Mouse (Mus musculus) heart, postnatal 10 days (tissue): Measurements from ENCODE around the gene Zfp683. TPM values are rescaled to one million over a fixed set of nuclear protein-coding genes. Genes with fewer than 3 reads are reported as not detected.

Experiments
- DNase-seq, 2 experiments: peaks; one replicate each; pipeline ENCODE4 v3.0.0; 2021
- intact Hi-C: fragments of 180-260 bp; cut with DNase I; formaldehyde crosslinking; loops from one replicate; pipeline ENCODE4 v1.15.1; 2025
- total RNA-seq, 2 experiments: library from RNA; stranded (reverse); gene quantifications; 2 replicates each; pipeline ENCODE4 v1.2.3; 2021

The Zfp683 gene
- total RNA-seq, 2 experiments from 2014 or later, result not detected

DNA sequence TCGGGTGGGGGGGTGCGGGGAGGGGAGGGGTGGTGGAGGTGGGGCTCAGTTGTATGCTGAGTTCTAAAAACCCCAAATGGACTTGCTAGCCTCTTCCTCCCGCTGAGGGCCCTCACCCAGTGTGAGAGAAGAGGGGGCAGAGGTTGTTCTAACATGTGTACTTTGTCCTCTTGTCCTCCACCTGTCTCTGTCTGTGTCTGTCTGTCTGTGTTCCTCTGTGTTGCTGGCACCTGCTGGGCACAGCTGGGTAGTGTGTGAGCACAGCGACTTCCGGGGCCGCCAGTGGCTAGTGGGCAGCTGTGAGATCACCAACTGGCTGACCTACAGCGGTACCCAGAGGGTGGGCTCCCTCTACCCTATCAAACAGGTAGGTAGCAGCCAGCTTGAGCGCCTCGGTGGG, 35.4 kb downstream of the Zfp683 start:
- DNase-seq, result no peak
- intact Hi-C loops, result loop anchor here (5.0 kb wide), 1 partner anchor 193 kb away; no protein-coding TSS in a partner anchor

- no peak for DNase-seq
- intact Hi-C loops, result no loop called here
Measured at GRCm38 (mm10) chr4:134090521-134091224, 37.0 kb downstream of the Zfp683 start.

DNA sequence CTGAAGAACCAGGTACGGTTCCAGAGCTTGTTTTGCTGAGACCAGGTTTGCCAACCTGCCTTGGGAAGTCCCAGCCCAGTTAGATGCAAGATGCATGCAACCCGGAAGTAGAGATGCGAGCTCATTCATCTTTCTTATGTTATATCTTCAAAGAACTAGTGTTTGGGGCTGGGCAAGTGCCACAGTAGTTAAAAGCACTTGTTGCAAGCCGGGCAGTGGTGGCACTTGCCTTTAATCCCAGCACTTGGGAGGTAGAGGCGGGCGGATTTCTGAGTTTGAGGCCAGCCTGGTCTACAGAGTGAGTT, 37.5 kb downstream of the Zfp683 start:
- intact Hi-C loops, result no loop called here
- no peak for DNase-seq

DNA sequence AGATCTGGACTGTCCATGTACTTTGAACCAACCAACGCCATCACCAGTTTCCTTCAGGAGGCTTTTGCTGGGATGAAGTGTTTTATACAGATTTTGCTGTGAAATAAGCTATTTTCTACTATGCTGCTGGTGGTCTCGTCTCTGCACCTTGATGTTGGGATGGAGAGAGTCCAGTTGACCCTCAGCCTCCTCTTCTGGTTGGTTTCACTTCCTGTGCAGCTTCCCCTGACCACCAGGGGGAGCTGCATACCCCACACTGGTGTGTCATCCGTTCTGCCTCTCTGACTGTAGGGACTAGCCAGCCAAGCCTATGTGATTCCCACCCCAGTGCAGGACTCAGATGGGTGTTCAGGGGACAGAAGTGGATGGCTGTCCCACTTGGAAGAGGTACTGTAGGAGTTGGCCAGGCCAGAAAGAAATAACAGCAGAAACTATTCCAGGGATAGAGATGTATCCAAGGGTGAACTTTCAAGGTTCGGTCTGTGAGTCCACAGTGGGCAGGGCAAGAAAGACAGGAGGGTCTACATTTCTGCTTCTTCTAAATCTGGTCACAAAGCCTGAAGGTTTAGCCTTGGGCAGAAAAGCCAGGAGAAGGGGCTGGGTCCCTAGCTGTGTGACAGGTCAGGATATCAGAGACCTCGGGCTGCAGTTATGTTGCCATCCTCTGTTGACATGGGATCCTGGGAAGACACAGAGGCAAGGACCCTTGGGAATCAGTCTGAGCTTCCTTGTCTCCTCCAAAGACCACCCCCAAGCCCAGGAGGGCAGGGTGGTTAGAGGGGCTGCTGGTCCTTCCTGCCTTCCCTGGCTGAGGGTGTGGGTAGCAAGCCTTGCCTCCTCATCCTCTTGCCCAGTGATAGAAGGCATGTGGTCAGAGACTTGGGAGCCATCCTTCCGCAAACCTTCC, 39.0 kb downstream of the Zfp683 start:
- intact Hi-C loops, result loop anchor here (1.0 to 2.0 kb wide), 2 partner anchors 31 to 198 kb away; no protein-coding TSS in a partner anchor
- DNase-seq, result peak; percentile 56 to 73

DNA sequence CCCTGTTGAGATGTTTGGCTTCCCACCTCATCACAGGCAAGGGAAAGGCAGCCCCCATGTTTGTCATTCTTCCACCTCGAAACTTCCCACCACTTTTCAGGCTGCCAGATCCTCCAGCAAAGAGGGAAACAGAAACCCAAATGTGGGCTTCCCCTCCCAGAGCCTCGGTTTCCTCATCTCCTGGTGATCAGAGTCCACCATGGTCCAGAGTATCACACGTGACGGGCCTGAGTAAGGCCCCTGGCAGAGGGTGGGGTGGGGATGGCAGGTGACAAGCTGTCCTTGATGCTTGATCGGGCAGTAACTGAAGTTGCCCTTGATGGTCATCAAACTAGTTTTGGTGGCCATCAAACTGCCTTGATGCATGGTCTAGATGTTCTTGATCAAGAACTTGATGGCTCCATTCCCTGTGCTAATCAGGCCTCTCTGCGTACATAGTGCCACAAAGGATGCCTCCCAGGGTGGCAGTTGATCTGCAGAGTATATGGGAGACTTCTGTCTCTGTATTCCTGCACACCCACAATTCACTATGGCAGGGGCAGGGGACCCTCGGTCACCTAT, 40.4 kb downstream of the Zfp683 start:
- no peak for DNase-seq
- intact Hi-C loops, result no loop called here

- peak in 1 of 2 experiments; percentile 26 for DNase-seq
- intact Hi-C loops, result no loop called here
Measured at GRCm38 (mm10) chr4:134094923-134095547, 41.4 kb downstream of the Zfp683 start, which contains the start of gene Cd52. Gene Cd52 (minus strand): TSS chr4:134095082.

DNA sequence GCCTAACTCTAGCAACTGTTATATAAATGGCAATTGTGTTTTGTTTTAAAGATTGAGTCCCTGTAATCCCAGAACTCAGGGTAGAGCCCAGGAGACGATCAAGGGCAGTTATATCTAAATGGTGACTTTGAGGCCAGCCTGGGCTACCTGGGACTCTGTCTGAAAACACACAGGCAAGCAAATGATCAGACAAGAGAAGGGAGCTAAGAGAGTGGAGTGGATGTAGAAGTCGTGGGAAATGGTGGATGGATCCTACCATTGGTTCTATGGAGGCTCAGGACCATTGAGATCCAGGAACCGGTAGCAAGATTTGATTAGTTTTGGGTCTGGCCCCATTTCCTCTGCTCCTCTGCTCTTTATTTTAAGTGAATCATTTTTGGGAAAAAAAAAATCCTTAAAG, 42.5 kb downstream of the Zfp683 start:
- no peak for DNase-seq
- intact Hi-C loops, result no loop called here

- intact Hi-C loops, result no loop called here
- DNase-seq, result no peak
Measured at GRCm38 (mm10) chr4:134097015-134097608, 43.5 kb downstream of the Zfp683 start.

DNA sequence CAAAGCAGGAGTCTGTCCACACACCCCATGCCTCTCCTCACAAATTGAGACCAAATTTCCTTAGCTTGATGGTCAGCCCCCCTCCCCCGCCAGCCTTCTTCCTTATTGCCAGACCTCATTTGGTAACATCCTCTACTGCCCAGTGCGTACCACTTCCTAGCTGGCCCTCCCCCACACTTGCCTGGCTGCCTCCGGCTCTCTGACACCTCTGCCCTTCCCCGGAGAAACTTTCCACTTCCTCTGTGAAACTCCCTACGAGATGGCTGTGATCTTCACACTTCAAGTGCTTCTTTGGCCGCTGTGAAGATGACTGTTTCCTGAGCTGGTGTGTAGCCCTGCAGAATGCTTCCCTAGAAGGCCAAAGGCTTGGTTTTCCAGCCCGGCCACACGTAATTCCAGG, 45.0 kb downstream of the Zfp683 start:
- intact Hi-C loops, result no loop called here
- DNase-seq, result peak in 1 of 2 experiments; percentile 42

DNA sequence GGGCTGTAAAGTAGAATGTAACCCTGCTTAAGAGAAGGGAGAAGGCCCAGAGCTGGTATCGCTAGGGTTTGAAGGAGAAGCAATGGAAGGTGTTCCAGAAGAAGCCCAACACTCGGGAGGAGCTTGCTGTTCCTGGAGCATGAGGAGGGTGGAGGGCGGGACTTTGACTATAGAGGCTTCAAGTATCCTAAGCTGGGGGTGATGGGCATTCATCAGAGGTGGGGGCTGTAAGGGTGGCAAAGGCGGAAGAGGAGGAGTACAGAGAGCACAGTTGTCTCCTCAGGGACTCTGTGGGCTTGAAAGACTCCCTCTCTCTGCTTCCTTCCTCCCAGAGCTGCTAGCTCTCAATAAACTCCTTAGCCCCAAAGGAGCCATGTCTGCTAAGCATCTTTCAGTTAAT, 46.6 kb downstream of the Zfp683 start:
- intact Hi-C loops, result no loop called here

DNA sequence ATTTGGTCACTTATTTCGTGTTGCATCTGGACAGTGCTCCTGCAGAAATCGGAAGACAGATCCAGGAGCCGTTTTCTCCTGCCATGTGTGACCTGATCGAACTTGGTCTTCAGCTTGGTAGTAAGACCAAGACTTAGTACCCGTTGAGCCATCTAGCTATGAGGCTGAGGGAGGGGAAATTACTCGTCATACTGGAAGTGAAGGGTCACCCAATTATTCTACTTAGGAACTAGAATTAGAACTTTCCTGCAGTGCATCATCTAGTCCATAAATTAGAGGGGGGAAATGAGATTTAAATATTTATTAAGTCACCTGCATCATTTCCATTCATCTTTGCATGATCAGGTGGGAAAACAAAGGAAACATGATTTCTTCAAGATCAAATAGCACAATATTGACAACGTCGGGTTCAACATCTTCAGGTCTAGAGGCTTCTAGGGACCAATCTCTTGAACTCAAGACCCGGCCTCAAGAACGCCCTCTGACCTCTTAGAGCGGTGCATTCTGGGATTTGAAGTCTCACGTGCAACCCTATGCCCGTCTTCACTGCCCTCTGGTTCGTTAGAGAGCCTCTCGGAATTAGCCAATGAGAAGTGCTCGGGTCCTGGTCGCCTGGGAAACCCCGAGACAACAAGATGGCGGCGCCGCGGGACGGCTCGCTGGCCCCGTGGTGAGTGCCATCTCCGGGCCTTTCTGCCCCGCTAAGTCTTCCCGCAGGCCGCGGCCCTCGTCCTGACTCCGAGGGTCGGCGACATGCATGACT, 48.5 kb downstream of the Zfp683 start, which contains the start of gene Ubxn11:
TSS of gene Ubxn11 (plus strand) at position 592 of the 763 bp plus-strand sequence.
- intact Hi-C loops, result no loop called here
- DNase-seq, result peak; percentile 87 to 90

More for the DNA sequence above, 46.6 kb downstream of the Zfp683 start:
- no peak for DNase-seq

- no peak for DNase-seq
- intact Hi-C loops, result no loop called here
Measured at GRCm38 (mm10) chr4:134102742-134103119, 49.1 kb downstream of the Zfp683 start.

GRCm38 (mm10) chr4:134106105-134106504, 52.5 kb downstream of the Zfp683 start:
- no peak for DNase-seq
- intact Hi-C loops, result no loop called here

- no peak for DNase-seq
- intact Hi-C loops, result no loop called here
Measured at GRCm38 (mm10) chr4:134107730-134108129, 54.1 kb downstream of the Zfp683 start.

GRCm38 (mm10) chr4:134108196-134108595, 54.6 kb downstream of the Zfp683 start:
- no peak for DNase-seq
- intact Hi-C loops, result no loop called here

Other genes with a start within 250 kb of the Zfp683 start
- 1 to 10 TPM; 9.1 to 9.3 TPM for gene Rps6ka1, start 166.0 kb upstream of the Zfp683 start, total RNA-seq
- 100 to 1,000 TPM; 254 to 266 TPM for gene Hmgn2, start 85.2 kb upstream of the Zfp683 start, total RNA-seq
- 10 to 100 TPM; 31.4 to 33.9 TPM for gene Dhdds, start 52.9 kb upstream of the Zfp683 start, total RNA-seq
- not detected for gene Lin28a, start 35.0 kb upstream of the Zfp683 start, total RNA-seq
- not detected for gene Crybg2, start 7.0 kb downstream of the Zfp683 start, total RNA-seq
- gene Cd52, start 41.2 kb downstream of the Zfp683 start, total RNA-seq, result 1 to 10 TPM; 3.4 to 6.5 TPM
- 1 to 10 TPM; 2.0 to 2.3 TPM for gene Ubxn11, start 48.7 kb downstream of the Zfp683 start, total RNA-seq
- gene Sh3bgrl3, start 75.0 kb downstream of the Zfp683 start, total RNA-seq, result 10 to 100 TPM; 69.9 to 74.6 TPM
- 10 to 100 TPM; 29.9 to 32.0 TPM for gene Cep85, start 133.3 kb downstream of the Zfp683 start, total RNA-seq
- gene Gm7534, start 149.2 kb downstream of the Zfp683 start, total RNA-seq, result not detected
- gene Catsper4, start 173.5 kb downstream of the Zfp683 start, total RNA-seq, result not detected
- 1 to 10 TPM; 2.3 to 4.4 TPM for gene Cnksr1, start 184.6 kb downstream of the Zfp683 start, total RNA-seq
- gene E130218I03Rik, start 189.8 kb downstream of the Zfp683 start, total RNA-seq, result not detected
- 1 to 10 TPM; 3.7 to 4.0 TPM for gene Zfp593, start 191.8 kb downstream of the Zfp683 start, total RNA-seq
- not detected for gene Gm30191, start 193.1 kb downstream of the Zfp683 start, total RNA-seq
- gene Grrp1, start 200.3 kb downstream of the Zfp683 start, total RNA-seq, result 10 to 100 TPM; 13.5 to 15.2 TPM
- gene Pdik1l, start 234.1 kb downstream of the Zfp683 start, total RNA-seq, result 10 to 100 TPM in 1 of 2 experiments, 1 to 10 TPM in 1; 7.5 to 10.3 TPM